Mouse (Mus musculus): Measurements from ENCODE around the gene Notch1. TPM values are rescaled to one million over a fixed set of nuclear protein-coding genes. Genes with fewer than 3 reads are reported as not detected.

Gene Notch1
- polyA plus RNA-seq (2015; fragmentation: Nextera tagmentation; extraction: Ambion mirVana), result 22.0 and 24.6 TPM in 2 replicates

DNA sequence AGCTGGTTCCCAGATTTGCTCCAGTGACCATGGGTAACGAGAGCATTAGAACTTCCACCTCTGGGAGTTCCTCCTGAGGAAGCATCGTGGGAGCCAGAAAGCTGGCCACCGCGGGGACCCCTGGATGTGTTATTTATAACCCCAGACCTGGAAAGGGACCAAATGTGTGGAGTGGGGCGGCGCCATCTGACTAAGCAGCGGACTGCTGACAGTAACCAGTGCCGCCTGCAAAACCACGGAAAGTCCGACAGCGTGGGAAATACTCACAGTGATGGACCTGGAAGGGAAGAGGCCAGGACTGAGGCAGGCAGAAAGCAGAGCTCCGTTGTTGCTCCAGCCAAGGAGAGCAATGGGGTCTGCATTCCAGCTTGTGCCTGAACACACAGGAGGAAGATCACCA, at the start of gene Notch1:
Gene Notch1, minus strand, starts transcription at position 389 of the 400 bp plus-strand sequence.
- Histone ChIP-seq H3K4me2 (peak within 1 kb of the TSS; percentile 44), H3K9ac (peak within 1 kb of the TSS; percentile 26; the same call in 1 of the 2 replicates)
- 7% methylated on average over 12 of the region's 12 CpGs for WGBS

DNA sequence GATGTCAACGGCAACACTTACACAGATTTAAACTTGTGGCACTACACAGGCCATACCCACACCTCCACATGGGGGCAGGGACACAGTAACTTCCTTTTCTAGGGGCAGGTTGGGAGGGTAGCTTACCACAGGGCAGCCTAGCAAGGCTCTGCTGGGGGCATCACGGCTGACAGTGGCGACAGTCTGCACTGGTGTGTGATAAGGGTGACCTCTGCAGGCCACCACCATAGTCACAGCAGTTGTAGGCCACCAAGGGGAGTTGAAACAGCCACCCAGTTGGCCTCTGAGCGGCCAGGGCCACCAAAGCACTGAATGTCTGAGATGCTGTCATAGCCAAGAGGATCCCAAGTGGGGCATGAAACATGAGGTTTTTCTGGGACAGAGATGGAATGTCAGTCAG, 49.8 kb upstream of the Notch1 start:
- Histone ChIP-seq H3K27me3 (no peaks in the 10 kb centered on the region), H3K4me2 (no peak overlapping the region), H3K4me1 (peaks cover 17% of the 10 kb centered on the region), H3K36me3 (no peaks in the 10 kb centered on the region), H3K9ac (no peak overlapping the region), H3K4me3 (replicated peaks) (no peak overlapping the region), H3K27ac (no peak overlapping the region), H3K9me3 (replicated peaks) (no peaks in the 10 kb centered on the region)
- no peak; the same call in 1 of the 2 replicates for ATAC-seq (replicated peaks; ENCODE audit: low FRiP score)
- 15% methylated on average over 4 of the region's 4 CpGs for WGBS

More for the DNA sequence above, at the start of gene Notch1:
- Histone ChIP-seq H3K9me3 (replicated peaks) (no peaks in the 10 kb centered on the region), H3K4me3 (replicated peaks) (peak within 1 kb of the TSS; percentile 11; the same call in 1 of the 2 replicates), H3K27me3 (no peaks in the 10 kb centered on the region), H3K27ac (peak within 1 kb of the TSS; percentile 81), H3K4me1 (peaks cover 30% of the 10 kb centered on the region), H3K36me3 (no peaks in the 10 kb centered on the region)
- peak; percentile 66 for ATAC-seq (replicated peaks; ENCODE audit: low FRiP score)

DNA sequence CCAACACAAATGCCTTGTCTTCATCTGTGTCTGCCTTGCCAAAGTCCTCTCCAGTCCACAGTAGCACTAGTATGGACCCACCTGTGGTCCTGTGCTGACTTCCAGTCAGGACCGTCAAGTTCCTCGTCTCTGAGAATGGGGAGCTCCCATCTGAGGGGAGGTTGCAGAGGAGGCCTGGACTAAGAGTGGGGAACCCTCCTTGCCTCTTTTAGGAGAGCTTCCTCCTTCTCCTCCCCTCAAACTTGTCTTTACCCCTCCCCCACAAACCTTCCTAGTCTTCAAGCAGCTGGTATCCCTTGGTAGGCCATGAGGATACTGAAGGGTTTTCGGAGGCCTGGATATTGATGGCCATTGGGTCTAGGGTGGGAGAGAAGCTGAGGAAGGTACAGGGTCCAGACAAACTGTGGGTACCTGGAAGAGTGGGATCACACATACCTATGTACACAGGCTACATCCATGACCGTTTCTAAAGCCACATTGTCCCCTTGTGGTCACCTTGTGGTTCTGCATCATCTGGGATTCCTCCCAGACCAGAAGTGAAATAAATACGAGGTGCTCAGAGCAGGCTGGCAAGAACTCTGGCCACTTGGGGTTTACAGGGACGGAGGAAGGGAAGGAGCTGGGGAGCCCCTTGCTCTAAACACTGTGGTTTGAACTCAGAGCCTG, 45.0 kb upstream of the Notch1 start:
- Histone ChIP-seq H3K9me3 (replicated peaks) (no peaks in the 10 kb centered on the region), H3K4me2 (no peak overlapping the region), H3K36me3 (no peaks in the 10 kb centered on the region), H3K9ac (no peak overlapping the region), H3K27ac (no peak overlapping the region), H3K4me1 (peaks cover 23% of the 10 kb centered on the region), H3K4me3 (replicated peaks) (no peak overlapping the region), H3K27me3 (no peaks in the 10 kb centered on the region)
- ATAC-seq (replicated peaks; ENCODE audit: low FRiP score), result peak; percentile 79; the same call in 1 of the 2 replicates
- 36% methylated on average over 6 of the region's 6 CpGs for WGBS

DNA sequence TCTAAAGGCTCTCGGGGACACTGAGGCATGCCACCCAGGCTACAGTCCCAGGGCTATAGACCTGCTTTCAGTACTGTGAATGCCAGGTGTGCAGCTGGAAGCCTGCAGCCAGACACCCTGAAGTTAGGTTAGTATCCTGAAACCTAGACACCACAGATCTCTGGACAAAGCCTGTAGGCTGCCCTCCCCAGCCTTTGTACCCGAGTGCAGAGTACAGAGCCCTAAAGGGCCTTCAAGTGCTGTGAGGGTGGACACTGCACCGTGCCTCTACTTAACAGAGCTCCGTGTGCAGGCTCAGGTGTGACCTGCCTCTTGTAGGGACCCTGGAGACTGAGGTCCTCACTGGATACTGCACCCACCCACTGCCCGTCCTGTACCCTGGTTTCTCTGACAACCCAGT, 44.0 kb upstream of the Notch1 start:
- no peaks in the 10 kb centered on the region for H3K36me3 ChIP-seq

DNA sequence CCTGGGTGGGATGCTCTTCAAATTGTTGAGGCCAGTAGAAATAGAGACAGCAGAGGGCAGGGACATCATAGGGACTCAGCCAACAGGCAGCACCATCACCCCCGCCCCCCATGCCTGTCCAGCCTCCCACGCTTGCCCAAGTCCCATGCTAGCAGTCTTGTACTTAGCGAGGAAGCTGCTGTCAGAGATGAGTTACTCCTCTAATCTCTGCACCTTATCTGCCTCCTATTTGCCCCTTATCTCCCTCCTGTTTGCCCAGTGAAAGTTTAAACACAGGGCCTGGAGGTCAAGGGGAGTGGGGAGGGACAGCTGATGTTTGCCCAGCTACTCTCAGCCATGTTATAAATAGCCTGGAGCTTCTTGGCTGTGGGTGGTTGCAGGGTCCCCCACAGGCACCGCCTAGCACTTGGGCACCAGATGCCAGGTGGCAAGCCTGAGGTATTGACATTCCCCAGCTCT, 40.1 kb upstream of the Notch1 start:
- H3K27ac ChIP-seq, result no peak overlapping the region
- no peak overlapping the region for H3K4me3 ChIP-seq (replicated peaks)
- H3K36me3 ChIP-seq, result no peaks in the 10 kb centered on the region
- no peaks in the 10 kb centered on the region for H3K27me3 ChIP-seq
- no peak for ATAC-seq (replicated peaks; ENCODE audit: low FRiP score)
- 0 out of 2 replicates have a peak overlapping the region, but pooled peaks have one; percentile 14 for H3K9ac ChIP-seq
- peaks cover 34% of the 10 kb centered on the region for H3K4me1 ChIP-seq
- no peaks in the 10 kb centered on the region for H3K9me3 ChIP-seq (replicated peaks)
- WGBS, result 44% methylated on average over 4 of the region's 4 CpGs
- H3K4me2 ChIP-seq, result no peak overlapping the region

More for the DNA sequence above, 44.0 kb upstream of the Notch1 start:
- no peak overlapping the region for H3K9ac ChIP-seq
- 79% methylated on average over 5 of the region's 5 CpGs for WGBS
- no peak overlapping the region for H3K4me2 ChIP-seq
- ATAC-seq (replicated peaks; ENCODE audit: low FRiP score), result peak; percentile 41; the same call in 1 of the 2 replicates
- no peak overlapping the region for H3K4me3 ChIP-seq (replicated peaks)
- H3K4me1 ChIP-seq, result peaks cover 30% of the 10 kb centered on the region
- no peaks in the 10 kb centered on the region for H3K27me3 ChIP-seq
- H3K27ac ChIP-seq, result no peak overlapping the region
- no peaks in the 10 kb centered on the region for H3K9me3 ChIP-seq (replicated peaks)

DNA sequence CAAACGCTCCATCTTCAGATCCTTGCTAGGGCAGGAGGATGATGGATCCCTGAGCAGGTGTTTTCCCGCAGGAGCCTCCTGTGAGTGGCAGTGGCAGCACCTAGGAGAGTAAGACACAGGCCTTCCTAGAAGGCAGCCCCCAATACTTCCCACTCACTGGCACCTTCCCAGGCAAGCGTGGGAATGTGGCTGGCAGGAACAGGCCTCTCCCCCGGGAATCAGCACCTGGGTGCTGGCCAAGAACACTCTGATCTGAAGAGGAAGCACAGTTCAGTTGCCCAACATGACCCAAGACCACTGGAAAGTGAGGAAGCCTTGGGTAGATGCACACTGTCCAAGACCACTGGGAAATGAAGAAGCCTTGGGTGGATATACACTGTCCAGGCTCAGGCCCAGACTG, 38.6 kb upstream of the Notch1 start:
- H3K9me3 ChIP-seq (replicated peaks), result no peaks in the 10 kb centered on the region
- H3K9ac ChIP-seq, result no peak overlapping the region
- peaks cover 31% of the 10 kb centered on the region for H3K4me1 ChIP-seq
- no peak overlapping the region for H3K4me2 ChIP-seq
- no peak for ATAC-seq (replicated peaks; ENCODE audit: low FRiP score)
- no peak overlapping the region for H3K4me3 ChIP-seq (replicated peaks)
- no peaks in the 10 kb centered on the region for H3K27me3 ChIP-seq
- 81% methylated on average over 4 of the region's 4 CpGs for WGBS
- H3K27ac ChIP-seq, result no peak overlapping the region
- H3K36me3 ChIP-seq, result no peaks in the 10 kb centered on the region

DNA sequence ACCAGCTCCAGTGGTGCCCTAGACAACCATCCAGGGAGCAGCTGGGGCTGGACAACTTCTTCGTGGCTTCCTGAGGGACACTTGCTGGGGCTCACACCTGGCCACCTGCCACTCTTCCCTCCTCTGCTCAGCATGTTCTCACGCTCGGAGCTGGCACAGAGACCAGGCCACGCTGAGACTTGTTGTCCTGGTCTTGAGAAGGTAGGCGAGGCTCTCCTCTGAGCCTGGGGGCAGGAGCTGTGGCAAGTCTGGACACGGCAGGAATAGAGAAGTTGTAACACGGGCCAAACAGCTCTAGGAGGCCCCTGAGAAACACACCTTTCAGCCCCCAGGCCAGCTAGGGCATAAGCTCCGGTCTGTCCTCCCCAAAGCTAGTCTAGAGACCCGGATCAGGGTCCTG, 37.4 kb upstream of the Notch1 start:
- WGBS, result 80% methylated on average over 9 of the region's 9 CpGs
- ATAC-seq (replicated peaks; ENCODE audit: low FRiP score), result no peak
- Histone ChIP-seq H3K36me3 (no peaks in the 10 kb centered on the region), H3K27me3 (no peaks in the 10 kb centered on the region), H3K9ac (no peak overlapping the region), H3K9me3 (replicated peaks) (no peaks in the 10 kb centered on the region), H3K4me2 (no peak overlapping the region), H3K4me1 (peaks cover 38% of the 10 kb centered on the region), H3K4me3 (replicated peaks) (no peak overlapping the region), H3K27ac (no peak overlapping the region)

DNA sequence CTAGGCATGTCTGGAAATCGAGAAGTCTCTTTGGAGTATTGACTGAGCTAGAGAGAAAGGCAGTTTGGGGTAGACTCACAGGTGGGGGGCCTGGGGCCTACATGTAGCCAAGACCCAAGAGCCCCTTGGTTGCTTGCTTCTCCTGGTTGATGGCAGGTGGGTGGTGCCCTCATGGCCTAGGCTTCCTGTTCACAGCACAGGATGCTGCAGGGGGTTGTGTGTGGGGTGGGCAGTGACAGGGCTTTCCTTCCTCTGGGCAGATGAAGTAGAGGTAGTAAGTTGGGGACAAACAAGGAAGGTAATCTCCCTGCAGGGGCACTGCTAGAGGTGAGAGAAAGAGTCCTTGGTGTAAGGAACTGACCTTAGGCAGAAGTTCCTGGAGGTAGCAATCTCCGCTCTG, 35.6 kb upstream of the Notch1 start:
- H3K27ac ChIP-seq, result no peak overlapping the region
- no peak overlapping the region for H3K4me2 ChIP-seq
- WGBS, result 85% methylated on average over 2 of the region's 2 CpGs
- ATAC-seq (replicated peaks; ENCODE audit: low FRiP score), result no peak
- no peak overlapping the region for H3K4me3 ChIP-seq (replicated peaks)
- no peaks in the 10 kb centered on the region for H3K36me3 ChIP-seq
- peaks cover 53% of the 10 kb centered on the region for H3K4me1 ChIP-seq
- H3K27me3 ChIP-seq, result no peaks in the 10 kb centered on the region
- no peak overlapping the region for H3K9ac ChIP-seq
- no peaks in the 10 kb centered on the region for H3K9me3 ChIP-seq (replicated peaks)

DNA sequence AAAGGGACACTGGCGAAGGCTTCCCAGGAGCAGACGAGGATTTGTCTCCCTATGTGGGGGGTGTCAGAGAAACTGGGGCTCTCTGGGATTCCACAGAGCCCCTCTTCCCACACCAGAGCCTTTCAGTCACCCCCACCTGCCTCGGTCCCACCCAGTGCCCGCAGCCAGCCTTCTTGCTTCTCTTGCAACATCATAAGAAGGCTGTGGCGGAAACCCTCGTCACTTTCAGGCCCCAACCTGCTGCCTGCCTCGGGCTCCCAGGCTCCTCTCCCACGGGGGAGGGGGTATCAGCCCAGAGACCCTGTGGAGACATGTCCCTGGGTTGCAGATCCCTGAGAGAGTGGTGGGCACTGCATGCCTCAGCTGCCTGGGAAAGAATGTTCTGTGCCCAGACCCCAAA, 35.0 kb upstream of the Notch1 start:
- 74% methylated on average over 8 of the region's 8 CpGs for WGBS
- Histone ChIP-seq H3K36me3 (no peaks in the 10 kb centered on the region), H3K4me1 (peaks cover 52% of the 10 kb centered on the region), H3K27ac (no peak overlapping the region), H3K27me3 (no peaks in the 10 kb centered on the region), H3K4me3 (replicated peaks) (no peak overlapping the region), H3K4me2 (no peak overlapping the region), H3K9me3 (replicated peaks) (no peaks in the 10 kb centered on the region), H3K9ac (no peak overlapping the region)
- no peak for ATAC-seq (replicated peaks; ENCODE audit: low FRiP score)

DNA sequence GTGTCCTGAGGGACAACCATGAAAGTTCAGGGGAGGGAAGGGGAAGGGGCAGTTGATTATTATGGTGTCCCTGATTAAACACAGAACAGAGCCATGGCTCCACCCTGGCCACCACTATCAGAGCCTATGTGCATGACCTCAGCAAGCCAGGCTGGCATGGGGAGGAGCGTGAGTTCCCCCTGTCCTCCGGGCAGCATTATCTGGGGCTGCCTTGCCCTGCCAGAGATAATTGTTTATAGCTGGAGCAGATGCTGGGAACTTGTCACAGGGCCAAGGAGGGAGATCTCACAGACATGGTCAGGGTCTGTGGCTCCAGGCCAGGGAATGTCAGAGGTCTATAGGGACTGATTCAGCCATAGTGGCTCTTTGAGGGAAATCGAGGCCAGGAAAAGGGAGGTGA, 34.3 kb upstream of the Notch1 start:
- Histone ChIP-seq H3K4me3 (replicated peaks) (no peak overlapping the region), H3K4me2 (no peak overlapping the region), H3K4me1 (peaks cover 48% of the 10 kb centered on the region), H3K36me3 (no peaks in the 10 kb centered on the region), H3K27ac (no peak overlapping the region), H3K27me3 (no peaks in the 10 kb centered on the region), H3K9ac (no peak overlapping the region), H3K9me3 (replicated peaks) (no peaks in the 10 kb centered on the region)
- no peak for ATAC-seq (replicated peaks; ENCODE audit: low FRiP score)
- 67% methylated on average over 3 of the region's 3 CpGs for WGBS

- ATAC-seq (replicated peaks; ENCODE audit: low FRiP score), result no peak
- no peaks in the 10 kb centered on the region for H3K9me3 ChIP-seq (replicated peaks)
- no peaks in the 10 kb centered on the region for H3K36me3 ChIP-seq
- no peak overlapping the region for H3K27ac ChIP-seq
- 69% methylated on average over 3 of the region's 3 CpGs for WGBS
- H3K9ac ChIP-seq, result no peak overlapping the region
- peaks cover 48% of the 10 kb centered on the region for H3K4me1 ChIP-seq
- no peak overlapping the region for H3K4me3 ChIP-seq (replicated peaks)
- H3K27me3 ChIP-seq, result no peaks in the 10 kb centered on the region
- no peak overlapping the region for H3K4me2 ChIP-seq
Observed at GRCm38 (mm10) chr2:26550205-26550604, 33.7 kb upstream of the Notch1 start.

GRCm38 (mm10) chr2:26549801-26550200, 33.3 kb upstream of the Notch1 start:
- no peaks in the 10 kb centered on the region for H3K36me3 ChIP-seq
- H3K4me1 ChIP-seq, result peaks cover 51% of the 10 kb centered on the region
- no peak for ATAC-seq (replicated peaks; ENCODE audit: low FRiP score)
- H3K4me3 ChIP-seq (replicated peaks), result no peak overlapping the region
- no peaks in the 10 kb centered on the region for H3K9me3 ChIP-seq (replicated peaks)
- H3K27ac ChIP-seq, result no peak overlapping the region
- no peaks in the 10 kb centered on the region for H3K27me3 ChIP-seq
- 58% methylated on average over 10 of the region's 10 CpGs for WGBS
- H3K4me2 ChIP-seq, result no peak overlapping the region
- H3K9ac ChIP-seq, result no peak overlapping the region

GRCm38 (mm10) chr2:26547481-26547880, 31.0 kb upstream of the Notch1 start:
- no peak overlapping the region for H3K4me3 ChIP-seq (replicated peaks)
- WGBS, result 27% methylated on average over 2 of the region's 2 CpGs
- H3K9ac ChIP-seq, result no peak overlapping the region
- no peaks in the 10 kb centered on the region for H3K9me3 ChIP-seq (replicated peaks)
- H3K4me2 ChIP-seq, result no peak overlapping the region
- no peak overlapping the region for H3K27ac ChIP-seq
- no peaks in the 10 kb centered on the region for H3K36me3 ChIP-seq
- H3K4me1 ChIP-seq, result peaks cover 64% of the 10 kb centered on the region
- no peaks in the 10 kb centered on the region for H3K27me3 ChIP-seq
- ATAC-seq (replicated peaks; ENCODE audit: low FRiP score), result peak; percentile 70

Data from kidney, embryonic 15.5 days (tissue).